Mouse (Mus musculus) left cerebral cortex, adult 2 months (tissue): ENCODE measurements around the gene Ccdc127. TPM values are rescaled to one million over a fixed set of nuclear protein-coding genes. Genes with fewer than 3 reads are reported as not detected.
A peak's percentile ranks its signal among the peaks of the same experiment; 100 is the strongest.

Source experiments
- DNase-seq, 2 experiments: peaks; one replicate each; pipeline ENCODE4 v3.0.0; 2021 to 2022; ENCODE audit warnings: low spot score in 2 of 2, mixed read lengths in 1 of 2; ENCODE audit errors: extremely low spot score in 1 of 2
- H3K27ac ChIP-seq: fragments of 200-600 bp; 2 replicates; pipeline ENCODE4 v1.8.1; 2022
- H3K4me3 ChIP-seq: fragments of 200-600 bp; 2 replicates; pipeline ENCODE4 v1.8.1; 2022
- CTCF ChIP-seq: fragments of 200-600 bp; IDR thresholded peaks from 2 replicates; pipeline ENCODE4 v1.8.1; 2022; ENCODE audit warnings: antibody characterized with exemption, mild to moderate bottlenecking, moderate library complexity
- intact Hi-C: fragments of 180-260 bp; cut with DNase I; formaldehyde crosslinking; loops from one replicate; pipeline ENCODE4 v1.15.1; 2025
- long read RNA-seq, 2 experiments: library from polyadenylated mRNA; stranded (forward); transcript quantifications; one replicate each; pipeline ENCODE4 v2.0.0; 2021; ENCODE audit warnings: borderline mapping rate in 2 of 2
- total RNA-seq, 2 experiments: library from RNA; stranded (reverse); gene quantifications; 2 replicates each; pipeline ENCODE4 v1.2.3; 2021

The Ccdc127 gene
- total RNA-seq, result 10 to 100 TPM; 86.4 to 92.3 TPM
- long read RNA-seq, experiment 1, full-length matches to known transcripts, result 77 of 87 reads
- long read RNA-seq, experiment 1, partial matches to known transcripts, result 0 of 87 reads
- long read RNA-seq, experiment 1, other reads (novel, unspliced or antisense), result 10 of 87 reads
- long read RNA-seq, experiment 2, full-length matches to known transcripts, result 46 of 52 reads
- long read RNA-seq, experiment 2, partial matches to known transcripts, result 1 of 52 reads
- long read RNA-seq, experiment 2, other reads (novel, unspliced or antisense), result 5 of 52 reads

DNA sequence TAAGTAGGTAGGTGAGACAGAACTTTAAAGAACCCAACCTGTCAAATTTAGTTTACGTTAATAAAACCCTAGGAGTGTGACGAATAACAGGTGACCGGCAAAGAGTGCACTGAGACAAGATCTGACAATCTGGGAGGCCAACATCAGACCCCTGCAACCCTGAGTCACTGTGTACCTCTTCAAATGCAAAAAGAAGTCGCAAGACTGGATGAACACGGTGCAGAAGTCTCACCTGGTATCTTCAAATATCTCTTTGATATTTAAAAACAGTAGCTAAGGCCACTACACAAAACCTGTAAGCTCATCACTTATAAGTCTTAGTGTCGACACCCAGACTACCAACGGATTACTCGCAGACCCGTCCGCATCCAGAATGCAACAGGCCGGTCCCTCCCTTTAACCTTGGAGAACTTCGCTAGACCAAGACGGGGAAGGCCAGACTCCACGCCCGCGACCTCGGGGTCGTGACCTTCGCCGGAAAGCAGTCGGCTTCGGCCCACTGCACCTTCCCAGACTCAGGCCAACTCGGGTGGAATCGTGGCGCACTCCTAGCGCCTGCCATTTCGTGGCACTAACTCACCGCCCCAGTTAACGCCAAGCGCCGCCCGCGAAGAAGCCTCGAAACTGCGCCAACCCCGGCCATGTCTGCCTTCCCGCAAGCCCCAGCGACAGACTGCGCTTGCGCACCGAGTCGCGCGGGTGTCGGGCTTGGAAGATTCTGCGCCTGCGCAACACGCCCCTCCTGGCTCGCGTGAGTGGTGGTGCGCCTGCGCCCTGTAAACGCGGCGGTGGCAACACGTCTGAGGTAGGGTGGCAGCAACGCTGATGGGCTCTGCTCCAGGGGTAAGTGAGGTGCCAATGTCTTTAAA, at the start of gene Ccdc127, which contains the start of gene Sdha:
Ccdc127 (plus strand) TSS at position 744 of the 869 bp plus-strand sequence.
Sdha (minus strand) TSS at position 715 of the 869 bp plus-strand sequence.
- intact Hi-C loops, result loop anchor here (10.0 kb wide), 1 partner anchor 185 kb away; no protein-coding TSS in a partner anchor
- TF ChIP-seq CTCF, result peak; percentile 10

DNA sequence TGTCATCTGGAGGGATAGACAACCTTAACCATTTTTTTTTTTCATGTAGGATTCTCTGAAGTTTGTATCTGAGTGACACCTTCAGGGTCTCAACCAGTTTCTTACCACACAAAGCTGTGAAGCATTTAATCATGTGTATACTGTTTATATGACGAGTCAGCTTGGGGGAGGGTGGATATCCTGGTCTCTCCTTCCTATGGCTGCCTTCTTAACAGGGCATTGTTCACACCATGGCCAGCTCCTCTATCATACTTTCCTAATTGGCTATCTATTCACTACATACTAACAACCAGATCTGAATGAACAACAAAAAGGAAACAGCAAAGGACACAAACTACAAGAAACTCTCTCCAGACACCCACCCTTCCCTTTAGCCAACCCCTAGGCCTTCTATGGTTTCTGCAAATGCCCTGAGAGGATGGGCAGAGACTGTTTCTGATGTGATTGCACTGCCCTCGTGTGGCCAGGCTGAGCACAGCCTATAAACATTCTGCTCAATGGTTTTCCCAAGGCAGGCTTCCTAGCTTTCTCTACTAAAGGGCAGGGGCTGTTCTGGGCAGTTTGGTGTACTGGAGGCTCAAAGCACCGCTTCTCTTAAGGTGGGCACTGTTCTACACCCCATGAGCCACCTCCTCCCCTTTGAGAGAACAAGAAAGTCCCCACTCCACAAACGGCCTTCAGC, 49.0 kb upstream of the Ccdc127 start:
- peak; percentile 65 to 80 for DNase-seq
- peak; percentile 94 for TF ChIP-seq CTCF
- Histone ChIP-seq H3K4me3 (no peak overlapping the region), H3K27ac (no peak overlapping the region)
- intact Hi-C loops, result loop anchor here (1.0 to 5.0 kb wide), 5 partner anchors 94 to 584 kb away; partner anchors contain the start of gene Exoc3

More for the DNA sequence above, at the start of gene Ccdc127, which contains the start of gene Sdha:
- Histone ChIP-seq H3K4me3 (peak within 1 kb of the TSS; percentile 77), H3K27ac (peak within 1 kb of the TSS; percentile 96)
- peak; percentile 95 to 97 for DNase-seq

DNA sequence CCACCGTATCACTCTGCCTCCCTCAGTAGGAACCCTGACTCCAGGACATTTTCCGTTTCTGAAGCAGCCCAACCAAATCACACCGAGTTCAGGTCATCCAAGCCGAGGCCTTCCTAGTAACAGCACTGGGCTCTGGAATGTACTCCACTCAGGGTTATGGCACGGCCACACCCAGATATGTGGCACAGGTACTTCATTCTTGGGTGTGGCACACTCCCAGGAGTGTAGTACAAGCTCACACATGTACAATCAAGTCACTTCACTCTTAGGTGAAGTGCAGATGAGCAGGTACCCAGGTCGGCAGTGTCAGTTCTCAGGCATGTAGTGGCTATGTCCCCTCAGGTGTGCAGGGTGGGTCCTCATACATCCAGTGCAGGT, 48.5 kb upstream of the Ccdc127 start:
- no peak for TF ChIP-seq CTCF
- Histone ChIP-seq H3K27ac (no peak overlapping the region), H3K4me3 (no peak overlapping the region)
- DNase-seq, result no peak
- intact Hi-C loops, result loop anchor here (1.0 to 5.0 kb wide), 5 partner anchors 94 to 584 kb away; partner anchors contain the start of gene Exoc3

DNA sequence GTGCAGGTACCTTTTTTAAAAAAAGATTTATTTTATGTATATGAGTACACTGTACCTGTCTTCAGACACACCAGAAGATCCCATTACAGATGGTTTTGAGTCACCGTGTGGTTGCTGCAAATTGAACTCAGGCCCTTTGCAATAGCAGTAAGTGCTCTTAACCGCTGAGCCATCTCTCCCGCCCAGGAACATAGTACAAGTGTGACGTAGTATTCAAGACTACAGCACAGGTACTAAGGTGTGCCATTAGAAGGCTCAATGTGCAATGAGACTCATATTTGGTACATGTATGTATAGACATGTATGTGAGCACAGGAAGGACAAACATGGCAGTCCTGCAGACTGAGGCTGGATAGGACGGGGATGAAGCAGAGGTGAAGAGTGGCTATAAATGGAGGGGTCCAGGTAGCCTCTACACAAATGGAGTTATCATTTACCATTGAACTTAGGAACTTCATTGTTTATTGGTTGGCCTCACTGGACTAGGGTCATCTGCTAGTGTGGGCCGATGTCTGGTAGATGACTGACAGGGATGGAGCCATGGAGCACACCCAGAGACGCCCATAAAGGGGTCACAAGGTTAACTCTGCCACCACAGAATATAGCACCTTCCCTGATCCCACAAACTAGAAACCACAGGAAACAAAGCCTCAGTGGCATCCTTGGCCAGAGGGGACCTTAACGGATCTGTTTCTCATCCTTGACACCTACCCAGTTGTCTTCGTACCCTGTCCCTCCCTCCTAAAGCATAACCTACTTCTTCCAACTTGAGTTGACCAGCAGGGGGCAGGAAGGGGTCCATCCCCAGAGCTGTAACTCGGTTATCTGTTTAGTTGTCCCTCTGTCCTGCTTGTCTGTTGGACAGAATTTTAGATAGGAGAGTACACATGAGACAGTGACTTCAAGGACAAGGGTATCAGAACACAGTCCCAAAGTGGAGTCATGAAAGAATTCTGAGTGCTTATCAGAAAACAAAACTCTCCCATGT, 47.8 kb upstream of the Ccdc127 start:
- TF ChIP-seq CTCF, result peak; percentile 36
- intact Hi-C loops, result loop anchor here (5.0 kb wide), 3 partner anchors 95 to 585 kb away; partner anchors contain the start of gene Exoc3
- no peak for DNase-seq

DNA sequence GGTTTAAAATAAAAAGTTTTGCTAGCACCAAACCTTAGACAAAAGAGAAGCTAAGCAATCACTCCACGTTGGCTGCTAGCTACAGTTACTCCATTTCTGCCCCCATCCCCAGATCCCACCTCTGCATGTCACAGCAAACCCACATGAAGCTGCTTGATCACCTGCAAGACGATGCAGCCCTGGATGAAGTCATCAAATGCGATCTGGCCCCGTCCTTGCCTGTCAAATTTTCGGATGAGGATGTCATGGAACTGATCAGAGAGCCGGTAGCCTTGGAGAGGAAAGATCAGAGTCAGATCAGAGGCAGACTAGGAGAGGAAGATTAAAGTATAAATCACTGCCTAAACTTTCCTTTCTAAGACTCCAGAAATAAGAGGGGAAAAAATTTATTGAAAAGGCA, 44.7 kb upstream of the Ccdc127 start:
- TF ChIP-seq CTCF, result no peak
- intact Hi-C loops, result no loop called here
- Histone ChIP-seq H3K4me3 (no peak overlapping the region), H3K27ac (no peak overlapping the region)
- DNase-seq, result no peak

More for the DNA sequence above, 47.8 kb upstream of the Ccdc127 start:
- Histone ChIP-seq H3K27ac (no peak overlapping the region), H3K4me3 (no peak overlapping the region)

DNA sequence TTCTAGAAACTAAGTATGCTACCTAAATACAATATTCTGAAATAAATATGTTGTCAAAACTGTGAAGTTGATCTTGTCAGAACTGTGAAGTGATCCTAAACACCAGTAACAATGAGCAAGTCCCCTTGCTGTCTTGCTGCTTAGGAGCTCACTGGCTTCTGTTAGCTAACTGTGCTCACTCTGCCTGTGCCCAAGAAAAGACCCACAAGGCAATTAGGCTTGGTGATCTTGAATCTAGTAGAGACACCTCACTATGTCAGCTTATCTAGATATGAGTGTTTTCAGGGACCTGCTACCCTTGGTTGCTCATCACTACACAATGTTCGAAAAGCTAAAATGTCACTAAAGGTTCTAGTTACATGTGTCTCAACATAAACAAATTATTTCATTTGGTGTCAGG, 44.3 kb upstream of the Ccdc127 start:
- DNase-seq, result no peak
- TF ChIP-seq CTCF, result no peak
- no peak overlapping the region for H3K27ac ChIP-seq
- no peak overlapping the region for H3K4me3 ChIP-seq
- intact Hi-C loops, result no loop called here

DNA sequence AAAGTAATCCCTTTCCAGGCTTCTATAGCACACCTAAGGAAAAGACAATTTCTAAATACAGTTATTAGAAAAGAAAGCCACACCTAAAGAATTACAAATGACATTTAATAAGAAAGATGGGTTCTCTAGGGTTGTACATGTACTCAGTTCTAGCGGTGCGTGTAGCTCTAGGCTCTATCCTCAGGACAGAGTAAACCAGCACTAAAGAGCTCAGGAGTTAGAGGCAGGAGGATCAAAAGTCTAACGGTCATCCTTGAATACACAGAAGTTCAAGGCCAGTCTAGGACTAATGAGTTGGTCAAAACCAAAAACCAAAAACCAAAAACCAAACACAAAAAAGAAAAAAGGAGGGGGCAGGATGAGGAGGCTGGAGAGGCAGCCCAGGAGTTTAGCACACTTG, 35.5 kb upstream of the Ccdc127 start:
- intact Hi-C loops, result no loop called here

DNA sequence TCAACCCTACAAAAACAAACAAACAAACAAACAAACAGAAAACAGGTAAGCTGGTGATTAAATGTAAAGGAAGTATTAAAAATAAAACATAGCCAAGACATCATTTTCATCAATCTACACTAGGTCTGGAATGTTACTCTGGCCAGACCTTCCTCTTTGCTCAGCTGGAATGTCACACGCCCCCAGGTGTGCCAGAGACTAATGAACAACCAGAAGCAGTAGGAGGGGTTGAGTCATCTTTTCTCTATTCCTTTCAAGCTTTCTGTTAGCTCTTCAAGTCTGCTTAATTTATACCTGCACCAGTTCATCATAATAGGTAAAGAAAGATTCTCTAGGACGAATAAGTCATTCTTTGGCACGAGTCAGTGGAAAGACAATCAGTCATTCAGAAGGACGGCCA, 33.7 kb upstream of the Ccdc127 start:
- no peak for TF ChIP-seq CTCF
- Histone ChIP-seq H3K27ac (peak overlapping the region; percentile 86), H3K4me3 (peak overlapping the region; percentile 97)
- DNase-seq, result no peak
- intact Hi-C loops, result no loop called here

More for the DNA sequence above, 35.5 kb upstream of the Ccdc127 start:
- no peak for TF ChIP-seq CTCF
- Histone ChIP-seq H3K4me3 (no peak overlapping the region), H3K27ac (no peak overlapping the region)
- no peak for DNase-seq

DNA sequence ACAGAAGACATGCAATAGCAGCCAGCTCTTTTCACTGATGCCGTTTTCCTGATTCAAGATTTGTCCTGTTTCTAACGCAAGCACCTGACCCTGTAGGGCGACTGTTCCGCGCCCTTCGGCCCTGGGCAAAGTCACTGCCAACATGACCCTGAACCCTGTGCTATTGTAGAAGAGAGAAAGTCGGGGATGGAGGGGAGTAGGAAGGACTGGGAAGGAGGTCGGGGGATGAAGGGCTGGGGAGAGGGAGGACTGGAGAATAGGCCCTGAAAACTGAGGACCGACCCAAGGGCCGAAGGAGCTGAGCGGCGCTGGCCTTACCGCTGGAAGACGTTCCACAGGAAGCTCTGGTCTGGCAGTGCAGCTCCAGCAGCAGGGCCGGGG, 33.3 kb upstream of the Ccdc127 start:
- TF ChIP-seq CTCF, result no peak
- no peak for DNase-seq
- intact Hi-C loops, result no loop called here
- Histone ChIP-seq H3K4me3 (peak overlapping the region; percentile 97), H3K27ac (peak overlapping the region; percentile 86)

DNA sequence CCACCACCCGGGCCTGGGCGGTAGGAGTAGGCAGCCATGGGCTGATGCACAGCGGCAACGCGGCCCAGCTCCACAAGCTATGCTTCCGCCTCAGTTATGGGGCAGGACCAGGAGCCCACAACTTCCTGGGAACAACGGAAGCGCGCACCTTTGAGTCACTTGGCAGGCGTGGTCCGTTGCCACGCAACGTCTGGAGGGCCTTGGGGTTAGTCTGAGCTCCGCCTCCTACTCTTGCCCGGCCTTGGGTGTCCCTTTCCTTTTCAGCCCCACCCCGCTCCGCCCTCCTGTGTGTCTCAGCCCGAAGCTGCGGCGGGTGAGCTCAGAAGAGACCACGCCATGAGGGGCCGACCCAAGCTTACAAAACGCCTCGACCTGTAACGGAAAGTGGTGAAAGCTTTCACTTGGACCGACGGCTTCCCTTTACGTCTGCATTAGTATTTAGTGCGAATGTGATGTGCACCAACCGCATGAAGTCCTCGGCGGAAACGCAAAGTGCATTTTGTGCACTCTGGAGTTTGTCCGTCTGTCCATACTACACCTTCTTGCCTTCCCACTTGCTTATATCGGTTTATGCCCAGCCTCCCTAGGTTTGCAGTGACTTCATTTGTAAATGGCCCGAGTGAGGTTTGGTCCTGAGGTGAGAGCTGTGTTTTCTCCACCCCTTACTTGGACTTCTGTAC, 32.8 kb upstream of the Ccdc127 start, which contains the start of gene Pdcd6:
Pdcd6 (minus strand) TSS at position 411 of the 680 bp plus-strand sequence.
- intact Hi-C loops, result no loop called here
- DNase-seq, result peak; percentile 88
- H3K27ac ChIP-seq, result peak within 1 kb of the TSS; percentile 86
- no peak for TF ChIP-seq CTCF
- H3K4me3 ChIP-seq, result peak within 1 kb of the TSS; percentile 97
